Mouse (Mus musculus) neural tube, embryonic 11.5 days (tissue): Measurements from ENCODE around the gene Col6a1. TPM values are rescaled to one million over a fixed set of nuclear protein-coding genes. Genes with fewer than 3 reads are reported as not detected.

Experiments
- ATAC-seq: fragments of 200-750 bp; cut with Nextera tagmentation; 2 replicates; pipeline ENCODE4 v1.8.0; 2017; ENCODE audit warnings: moderate number of reproducible peaks, mild to moderate bottlenecking, moderate TSS enrichment, moderate library complexity; ENCODE audit not compliant: insufficient read depth, low FRiP score, low TSS enrichment
- DNase-seq: peaks from one replicate; pipeline ENCODE4 v3.0.0-alpha.2; 2015; ENCODE audit warnings: low spot score
- H3K27ac ChIP-seq: fragments of 300-500 bp; sonication (generic); 2 replicates; pipeline ENCODE4 v1.5.1; 2014; ENCODE audit warnings: low read depth, mild to moderate bottlenecking, low read length
- H3K27me3 ChIP-seq: fragments of 300-500 bp; sonication (generic); 2 replicates; pipeline ENCODE4 v1.6.1; 2014; ENCODE audit warnings: mild to moderate bottlenecking, low read length, mixed read lengths; ENCODE audit not compliant: control insufficient read depth, insufficient read depth
- H3K36me3 ChIP-seq: fragments of 300-500 bp; sonication (generic); 2 replicates; pipeline ENCODE4 v1.6.1; 2014; ENCODE audit warnings: mild to moderate bottlenecking, low read length, moderate library complexity, mixed read lengths; ENCODE audit not compliant: control insufficient read depth, insufficient read depth
- H3K4me1 ChIP-seq: fragments of 300-500 bp; sonication (generic); 2 replicates; pipeline ENCODE4 v1.6.1; 2014; ENCODE audit warnings: low read length, mixed read lengths; ENCODE audit not compliant: control insufficient read depth, insufficient read depth
- H3K4me2 ChIP-seq: fragments of 300-500 bp; sonication (generic); 2 replicates; pipeline ENCODE4 v1.6.1; 2014; ENCODE audit warnings: low read depth, mild to moderate bottlenecking, moderate library complexity
- H3K4me3 ChIP-seq: fragments of 300-500 bp; sonication (generic); 2 replicates; pipeline ENCODE4 v1.5.1; 2014; ENCODE audit warnings: low read depth, low read length
- H3K9ac ChIP-seq: fragments of 300-500 bp; sonication (generic); 2 replicates; pipeline ENCODE4 v1.6.1; 2014; ENCODE audit warnings: mild to moderate bottlenecking, low read length
- H3K9me3 ChIP-seq: fragments of 300-500 bp; sonication (generic); 2 replicates; pipeline ENCODE4 v1.6.1; 2016; ENCODE audit warnings: low read length; ENCODE audit not compliant: control insufficient read depth
- WGBS: fragments of 180-500 bp; shearing (Covaris S2); extraction: QIAGEN DNeasy Blood & Tissue Kit; methylation state at CpG from one replicate; pipeline ENCODE4 v1.1.7; 2014; 5-methylcytosine and 5-hydroxymethylcytosine counted together
- polyA plus RNA-seq: library from polyadenylated mRNA; unstranded; fragments of >200 nt; fragmentation: Nextera tagmentation; extraction: Ambion mirVana; gene quantifications from 2 replicates; pipeline ENCODE4 v1.2.1, GENCODE M21; 2014

Gene Col6a1
- polyA plus RNA-seq, 1 experiment from 2014 or later, result 12.6 TPM

DNA sequence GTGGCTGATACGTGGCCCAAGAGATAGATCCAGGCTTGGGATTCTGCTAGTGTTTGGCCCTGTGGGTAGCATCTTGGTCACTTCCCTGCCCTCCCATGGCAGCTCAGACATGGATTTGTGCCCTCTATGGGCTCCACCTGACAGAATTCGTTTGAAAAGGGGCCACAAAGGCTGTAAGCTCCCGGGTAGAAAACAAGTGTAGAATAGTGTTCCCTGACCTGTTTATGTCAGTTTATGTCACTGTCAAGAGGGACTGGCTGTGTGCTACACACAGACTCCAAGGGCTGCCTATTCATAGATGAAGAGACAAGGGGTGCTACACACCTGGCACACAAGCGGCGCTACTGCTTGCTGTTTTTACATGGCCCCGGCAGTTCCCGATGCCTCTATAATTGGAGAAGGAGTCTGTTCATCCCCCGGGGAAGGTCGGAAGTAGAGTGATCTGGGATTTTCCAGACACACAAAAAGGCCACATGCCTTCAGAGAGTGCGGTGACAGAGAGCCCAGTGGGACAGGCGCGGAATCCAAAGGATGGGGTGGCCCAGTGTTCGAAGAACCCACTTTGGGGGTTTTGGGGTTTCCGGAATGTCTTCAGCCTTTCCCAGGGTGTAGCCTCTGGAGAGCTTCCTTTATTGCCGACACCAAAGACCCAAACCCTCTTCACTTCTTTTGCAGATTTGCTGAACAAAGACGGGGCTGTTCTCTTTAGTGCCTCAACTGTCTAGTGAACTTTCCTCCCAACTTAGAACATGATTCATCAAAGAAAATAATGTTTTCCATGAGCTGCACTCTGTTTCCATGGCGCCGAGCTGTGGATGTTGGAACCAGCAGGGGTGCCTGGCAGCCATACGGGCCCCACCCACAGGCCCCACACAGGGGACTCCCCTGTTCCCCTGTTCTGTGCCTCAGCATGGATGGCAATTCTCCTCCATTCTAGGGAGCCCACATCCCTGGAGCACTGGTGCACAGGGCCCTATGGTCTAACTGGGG lies 4.0 kb upstream of the Col6a1 start:
- Histone ChIP-seq H3K9me3 (no peaks in the 10 kb centered on the region), H3K27me3 (no peaks in the 10 kb centered on the region), H3K4me3 (no peak overlapping the region), H3K27ac (no peak overlapping the region), H3K4me1 (0 out of 2 replicates have a peak, but pooled peaks cover 5% of the 10 kb centered on the region), H3K4me2 (no peak overlapping the region), H3K9ac (no peak overlapping the region), H3K36me3 (no peaks in the 10 kb centered on the region)
- no peak for DNase-seq
- no peak for ATAC-seq
- 82% methylated on average over 19 of the region's 19 CpGs for WGBS

DNA sequence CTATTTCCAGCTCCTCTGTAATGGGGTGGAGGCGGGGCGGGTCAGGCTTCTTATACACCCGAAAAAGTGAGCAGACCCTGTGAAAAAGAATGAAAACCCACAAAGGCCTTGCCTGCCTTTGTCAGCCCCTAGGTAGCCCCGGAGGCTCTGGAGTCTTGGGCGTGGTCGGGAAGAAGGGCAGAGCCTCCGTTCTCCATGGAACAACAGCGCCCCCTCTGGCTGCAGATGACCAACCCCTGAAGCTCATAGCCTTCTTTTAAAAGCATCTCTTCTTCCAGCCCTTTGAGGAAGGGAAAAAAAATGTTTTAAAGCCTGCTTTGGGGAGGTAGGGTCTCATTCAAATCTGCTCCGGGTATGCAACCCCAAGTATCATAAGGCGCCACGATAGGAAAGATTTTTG lies 2.4 kb upstream of the Col6a1 start:
- no peaks in the 10 kb centered on the region for H3K36me3 ChIP-seq
- no peak overlapping the region; the same call in 1 of the 2 replicates for H3K4me2 ChIP-seq
- DNase-seq (peak; percentile 81), ATAC-seq (no peak)
- H3K27me3 ChIP-seq, result no peaks in the 10 kb centered on the region
- no peak overlapping the region for H3K4me3 ChIP-seq
- no peaks in the 10 kb centered on the region for H3K9me3 ChIP-seq
- H3K27ac ChIP-seq, result no peak overlapping the region
- 15% methylated on average over 11 of the region's 11 CpGs for WGBS
- H3K4me1 ChIP-seq, result 0 out of 2 replicates have a peak, but pooled peaks cover 2% of the 10 kb centered on the region
- H3K9ac ChIP-seq, result no peak overlapping the region

GRCm38 (mm10) chr10:76727301-76727700 lies 1.3 kb upstream of the Col6a1 start:
- H3K27me3 ChIP-seq, result no peaks in the 10 kb centered on the region
- H3K4me1 ChIP-seq, result no peaks in the 10 kb centered on the region
- H3K4me2 ChIP-seq, result no peak overlapping the region
- H3K27ac ChIP-seq, result no peak overlapping the region
- H3K4me3 ChIP-seq, result no peak overlapping the region
- WGBS, result 89% methylated on average over 7 of the region's 7 CpGs
- DNase-seq (no peak), ATAC-seq (no peak)
- no peak overlapping the region; the same call in 1 of the 2 replicates for H3K9ac ChIP-seq
- H3K9me3 ChIP-seq, result no peaks in the 10 kb centered on the region
- no peaks in the 10 kb centered on the region for H3K36me3 ChIP-seq

- WGBS, result 96% methylated on average over 4 of the region's 4 CpGs
Measured at GRCm38 (mm10) chr10:76726866-76727265, 898 bp upstream of the Col6a1 start.

GRCm38 (mm10) chr10:76725097-76725496 lies 871 bp downstream of the Col6a1 start:
- peak overlapping the region; percentile 12; the same call in 1 of the 2 replicates for H3K4me2 ChIP-seq
- no peaks in the 10 kb centered on the region for H3K36me3 ChIP-seq
- no peak overlapping the region for H3K9ac ChIP-seq
- H3K27ac ChIP-seq, result no peak overlapping the region
- H3K4me3 ChIP-seq, result no peak overlapping the region
- DNase-seq (no peak), ATAC-seq (no peak)
- H3K27me3 ChIP-seq, result no peaks in the 10 kb centered on the region
- no peaks in the 10 kb centered on the region for H3K4me1 ChIP-seq
- 86% methylated on average over 2 of the region's 2 CpGs for WGBS
- no peaks in the 10 kb centered on the region for H3K9me3 ChIP-seq

More at GRCm38 (mm10) chr10:76726866-76727265, 898 bp upstream of the Col6a1 start:
- no peak overlapping the region for H3K27ac ChIP-seq
- H3K9me3 ChIP-seq, result no peaks in the 10 kb centered on the region
- no peak for ATAC-seq
- no peak overlapping the region; the same call in 1 of the 2 replicates for H3K9ac ChIP-seq
- H3K27me3 ChIP-seq, result no peaks in the 10 kb centered on the region
- H3K4me2 ChIP-seq, result no peak overlapping the region
- H3K36me3 ChIP-seq, result no peaks in the 10 kb centered on the region
- H3K4me1 ChIP-seq, result no peaks in the 10 kb centered on the region
- no peak for DNase-seq
- no peak overlapping the region for H3K4me3 ChIP-seq

- no peak for ATAC-seq
- Histone ChIP-seq H3K27ac (no peak overlapping the region), H3K4me3 (no peak overlapping the region), H3K36me3 (no peaks in the 10 kb centered on the region), H3K4me1 (no peaks in the 10 kb centered on the region), H3K27me3 (no peaks in the 10 kb centered on the region), H3K9me3 (no peaks in the 10 kb centered on the region), H3K9ac (no peak overlapping the region), H3K4me2 (no peak overlapping the region)
- WGBS, result 62% methylated on average over 5 of the region's 5 CpGs
- no peak for DNase-seq
Measured at GRCm38 (mm10) chr10:76724231-76724736, 1.7 kb downstream of the Col6a1 start.

DNA sequence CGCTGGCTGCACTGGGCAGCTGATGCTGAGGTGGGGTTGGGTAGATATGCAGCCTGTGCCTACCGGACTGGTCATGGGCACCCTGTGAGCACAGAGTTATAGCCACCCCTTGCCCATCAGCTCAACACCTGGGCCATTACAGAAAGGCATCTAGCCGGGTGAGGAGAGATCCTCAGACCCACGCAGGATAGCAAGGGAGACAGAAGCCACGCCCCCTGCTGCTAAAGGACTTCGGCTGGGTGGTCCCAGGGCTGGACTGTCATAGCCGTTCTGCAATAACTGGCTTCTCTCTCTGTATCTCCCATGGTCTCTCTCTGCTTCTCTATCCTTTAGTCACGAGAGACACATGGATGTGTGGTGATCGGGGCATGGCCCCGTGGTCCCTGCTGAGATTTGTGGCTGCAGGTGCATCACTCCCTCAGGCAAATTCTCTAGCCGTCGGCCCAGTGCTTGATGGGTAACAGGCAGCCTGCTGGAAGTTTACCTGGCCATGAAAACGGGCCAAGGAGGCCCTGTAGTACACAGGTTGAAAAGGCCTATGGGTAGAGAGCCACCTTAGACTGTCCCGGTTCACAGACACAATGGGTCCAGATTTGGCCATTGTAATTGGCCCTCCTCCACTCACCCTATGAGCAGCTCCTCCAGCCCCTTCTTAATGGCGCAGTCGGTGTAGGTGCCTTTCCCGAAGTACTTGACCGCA lies 3.1 kb downstream of the Col6a1 start:
- no peak overlapping the region for H3K4me2 ChIP-seq
- no peak overlapping the region for H3K9ac ChIP-seq
- H3K27ac ChIP-seq, result no peak overlapping the region
- no peak overlapping the region for H3K4me3 ChIP-seq
- H3K9me3 ChIP-seq, result no peaks in the 10 kb centered on the region
- DNase-seq (no peak), ATAC-seq (no peak)
- H3K4me1 ChIP-seq, result no peaks in the 10 kb centered on the region
- 90% methylated on average over 18 of the region's 18 CpGs for WGBS
- no peaks in the 10 kb centered on the region for H3K36me3 ChIP-seq
- no peaks in the 10 kb centered on the region for H3K27me3 ChIP-seq

- no peak for DNase-seq
- 91% methylated on average over 6 of the region's 6 CpGs for WGBS
- Histone ChIP-seq H3K27ac (no peak overlapping the region), H3K9me3 (no peaks in the 10 kb centered on the region), H3K9ac (no peak overlapping the region), H3K4me3 (no peak overlapping the region), H3K36me3 (no peaks in the 10 kb centered on the region), H3K27me3 (no peaks in the 10 kb centered on the region), H3K4me2 (no peak overlapping the region), H3K4me1 (no peaks in the 10 kb centered on the region)
- no peak for ATAC-seq
Measured at GRCm38 (mm10) chr10:76721746-76722145, 4.2 kb downstream of the Col6a1 start.
